Mouse (Mus musculus): ENCODE data around the gene Map1b. TPM values are rescaled to one million over a fixed set of nuclear protein-coding genes. Genes with fewer than 3 reads are reported as not detected.

Map1b gene
- polyA plus RNA-seq, 1 experiment from 2014 or later: 23.4 TPM

DNA sequence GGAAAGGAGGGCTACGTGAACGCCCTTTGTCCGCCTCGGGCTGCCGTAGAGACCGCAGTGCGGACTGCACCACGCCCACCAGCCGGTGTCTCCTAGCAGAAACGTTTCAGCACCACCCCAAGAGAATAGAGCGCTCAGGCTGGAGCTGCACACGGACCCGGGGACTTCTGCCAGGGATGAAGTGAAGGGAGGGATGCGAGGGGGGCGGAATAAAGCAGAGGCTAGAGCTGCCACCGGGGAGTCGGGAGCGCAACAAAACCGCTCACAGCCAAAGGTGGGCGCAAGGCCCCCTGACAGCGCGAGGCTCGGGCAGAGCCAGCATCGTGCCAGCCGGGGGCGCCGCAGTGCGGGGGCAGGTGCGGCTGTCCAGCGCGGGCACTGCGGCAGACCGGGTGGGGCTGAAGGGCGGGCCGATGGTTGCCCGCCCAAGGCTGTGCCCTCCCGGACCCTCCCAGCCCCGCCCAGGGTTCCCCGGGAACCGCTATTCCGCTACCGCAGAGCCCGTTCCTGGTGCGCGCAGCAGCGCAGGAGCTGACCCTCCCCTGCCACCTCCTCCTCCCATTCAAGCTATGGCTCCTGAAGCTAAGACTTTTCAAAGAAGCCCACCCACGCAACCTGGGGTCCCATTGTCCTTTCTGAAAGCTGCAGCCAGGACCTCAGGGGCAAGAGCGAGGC, 1.3 kb downstream of the Map1b start:
- ATAC-seq (replicated peaks; ENCODE audit: low FRiP score, low read depth) (peak; percentile 77), DNase-seq (ENCODE audit: low spot score) (peak; percentile 93)
- H3K9me3 ChIP-seq (replicated peaks; ENCODE audit: low read length): no peaks in the 10 kb centered on the region
- H3K27me3 ChIP-seq (ENCODE audit: insufficient read depth, low read length): no peaks in the 10 kb centered on the region
- WGBS: 1% methylated on average over 38 of the region's 48 CpGs
- H3K27ac ChIP-seq: peak overlapping the region; percentile 60; the same call in 1 of the 2 replicates
- TF ChIP-seq CTCF (IDR thresholded peaks at IDR 0.05; ENCODE audit: low read depth): peak; percentile 31; the same call in 1 of the 2 replicates
- peak overlapping the region; percentile 60 for H3K4me3 ChIP-seq (replicated peaks; ENCODE audit: low read depth, low read length)
- no peaks in the 10 kb centered on the region for H3K36me3 ChIP-seq (ENCODE audit: insufficient read depth, low read length)
- H3K4me1 ChIP-seq (replicated peaks; ENCODE audit: insufficient read depth, low read length): peaks cover 9% of the 10 kb centered on the region; the same call in 1 of the 2 replicates
- peak overlapping the region; percentile 96 for H3K4me2 ChIP-seq (ENCODE audit: low read length)
- H3K9ac ChIP-seq (ENCODE audit: low read depth, low read length): peak overlapping the region; percentile 40; the same call in 1 of the 2 replicates

DNA sequence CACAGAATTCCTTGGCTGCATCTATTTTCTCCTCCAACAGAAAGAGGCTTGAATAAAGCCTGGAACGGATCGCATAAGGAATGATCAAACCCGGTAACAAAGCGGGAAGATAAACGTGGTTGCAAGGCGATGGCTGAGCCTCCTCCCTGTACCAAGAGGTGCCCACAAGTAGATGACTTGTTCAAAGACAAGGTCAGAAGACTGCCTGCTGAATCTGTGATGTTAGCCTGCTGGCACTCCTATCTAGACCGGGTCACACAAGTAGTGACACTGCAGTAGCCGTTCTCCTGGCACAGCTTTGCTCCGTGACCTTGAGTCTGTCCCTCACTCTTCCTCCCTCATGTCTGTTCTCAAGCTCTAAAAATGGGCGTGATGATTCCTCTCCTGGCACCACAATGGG, 2.4 kb downstream of the Map1b start:
- DNase-seq (ENCODE audit: low spot score): peak; percentile 45
- whole genome bisulfite sequencing: 21% methylated on average over 10 of the region's 10 CpGs
- peaks cover 9% of the 10 kb centered on the region; the same call in 1 of the 2 replicates for H3K4me1 ChIP-seq (replicated peaks; ENCODE audit: insufficient read depth, low read length)
- H3K4me2 ChIP-seq (ENCODE audit: low read length): peak overlapping the region; percentile 96
- no peak for TF ChIP-seq CTCF (IDR thresholded peaks at IDR 0.05; ENCODE audit: low read depth)
- H3K4me3 ChIP-seq (replicated peaks; ENCODE audit: low read depth, low read length): no peak overlapping the region
- no peak overlapping the region for H3K9ac ChIP-seq (ENCODE audit: low read depth, low read length)
- ATAC-seq (replicated peaks; ENCODE audit: low FRiP score, low read depth): no peak
- H3K27me3 ChIP-seq (ENCODE audit: insufficient read depth, low read length): no peaks in the 10 kb centered on the region
- H3K36me3 ChIP-seq (ENCODE audit: insufficient read depth, low read length): no peaks in the 10 kb centered on the region
- no peak overlapping the region for H3K27ac ChIP-seq
- no peaks in the 10 kb centered on the region for H3K9me3 ChIP-seq (replicated peaks; ENCODE audit: low read length)

DNA sequence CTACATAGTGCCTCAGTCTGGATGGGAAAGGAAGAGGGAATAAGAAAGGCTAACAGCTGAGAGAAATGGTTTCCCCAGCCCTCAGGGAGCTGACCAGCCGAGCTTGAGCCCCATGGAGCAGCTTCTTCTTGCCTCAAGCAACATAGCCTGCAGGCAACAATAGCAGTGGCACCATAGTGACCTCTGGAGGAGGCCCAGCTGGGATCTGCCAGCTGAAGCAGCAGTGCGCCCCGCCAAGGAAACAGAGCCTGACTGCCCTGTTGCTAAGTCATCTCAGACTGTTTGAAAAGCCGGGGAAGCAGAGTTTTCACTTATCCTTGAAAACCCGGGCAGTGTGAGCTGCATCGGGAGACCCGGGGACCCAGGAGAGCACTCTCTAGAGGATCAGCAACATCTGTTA, 3.2 kb downstream of the Map1b start:
- no peak overlapping the region for H3K4me2 ChIP-seq (ENCODE audit: low read length)
- WGBS: 8% methylated on average over 7 of the region's 7 CpGs

DNA sequence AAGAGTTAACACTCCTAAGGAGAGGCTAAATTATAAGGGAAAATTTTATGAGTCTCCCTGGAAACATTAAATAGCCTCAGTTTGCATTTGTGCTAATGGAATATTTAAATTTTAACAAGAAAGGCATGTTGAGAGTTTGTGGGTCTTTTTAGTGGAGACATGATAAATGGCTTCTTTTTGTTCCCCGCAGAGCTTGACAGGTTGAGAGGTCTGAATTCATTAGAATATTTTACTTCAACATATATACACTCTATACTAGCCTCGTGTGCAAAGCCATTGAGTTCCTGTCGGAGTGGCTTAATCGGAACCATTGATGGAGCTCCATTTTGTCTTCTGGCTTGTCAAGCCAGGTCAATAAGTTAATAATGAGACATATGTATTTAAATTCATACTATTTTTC, 6.4 kb downstream of the Map1b start:
- H3K36me3 ChIP-seq (ENCODE audit: insufficient read depth, low read length): no peaks in the 10 kb centered on the region
- no peak overlapping the region for H3K4me3 ChIP-seq (replicated peaks; ENCODE audit: low read depth, low read length)
- H3K9me3 ChIP-seq (replicated peaks; ENCODE audit: low read length): no peaks in the 10 kb centered on the region
- no peak overlapping the region for H3K27ac ChIP-seq
- DNase-seq (ENCODE audit: low spot score) (no peak), ATAC-seq (replicated peaks; ENCODE audit: low FRiP score, low read depth) (no peak)
- TF ChIP-seq CTCF (IDR thresholded peaks at IDR 0.05; ENCODE audit: low read depth): no peak
- no peaks in the 10 kb centered on the region for H3K27me3 ChIP-seq (ENCODE audit: insufficient read depth, low read length)
- H3K4me1 ChIP-seq (replicated peaks; ENCODE audit: insufficient read depth, low read length): peaks cover under 1% of the 10 kb centered on the region; the same call in 1 of the 2 replicates
- no peak overlapping the region for H3K4me2 ChIP-seq (ENCODE audit: low read length)
- H3K9ac ChIP-seq (ENCODE audit: low read depth, low read length): no peak overlapping the region
- 71% methylated on average over 4 of the region's 4 CpGs for WGBS

More for the DNA sequence above, 3.2 kb downstream of the Map1b start:
- peaks cover 9% of the 10 kb centered on the region; the same call in 1 of the 2 replicates for H3K4me1 ChIP-seq (replicated peaks; ENCODE audit: insufficient read depth, low read length)
- no peak for ATAC-seq (replicated peaks; ENCODE audit: low FRiP score, low read depth)
- H3K9me3 ChIP-seq (replicated peaks; ENCODE audit: low read length): no peaks in the 10 kb centered on the region
- H3K9ac ChIP-seq (ENCODE audit: low read depth, low read length): no peak overlapping the region
- H3K27ac ChIP-seq: no peak overlapping the region
- TF ChIP-seq CTCF (IDR thresholded peaks at IDR 0.05; ENCODE audit: low read depth): peak; percentile 62
- H3K4me3 ChIP-seq (replicated peaks; ENCODE audit: low read depth, low read length): no peak overlapping the region
- no peaks in the 10 kb centered on the region for H3K36me3 ChIP-seq (ENCODE audit: insufficient read depth, low read length)
- DNase-seq (ENCODE audit: low spot score): peak; percentile 80
- no peaks in the 10 kb centered on the region for H3K27me3 ChIP-seq (ENCODE audit: insufficient read depth, low read length)

DNA sequence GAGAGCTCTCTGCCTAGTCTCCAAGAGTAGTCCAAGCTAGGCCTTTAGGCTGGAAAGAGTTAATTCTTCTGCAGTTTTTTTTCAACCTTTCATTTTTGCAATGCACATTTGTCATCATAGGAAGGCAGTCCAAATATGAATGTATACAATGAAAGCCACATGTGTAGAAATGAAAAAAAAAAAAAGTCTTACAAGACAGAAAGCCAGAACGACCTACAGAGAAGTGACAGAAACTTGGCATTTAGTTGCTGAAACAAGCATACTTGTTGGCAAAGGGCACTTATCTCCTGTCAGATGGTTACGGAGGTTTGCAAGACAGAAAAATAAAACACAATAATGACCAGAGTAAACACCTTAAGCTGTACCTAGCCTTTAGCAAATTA, 9.8 kb downstream of the Map1b start:
- no peak for DNase-seq (ENCODE audit: low spot score)
- H3K27ac ChIP-seq: no peak overlapping the region

DNA sequence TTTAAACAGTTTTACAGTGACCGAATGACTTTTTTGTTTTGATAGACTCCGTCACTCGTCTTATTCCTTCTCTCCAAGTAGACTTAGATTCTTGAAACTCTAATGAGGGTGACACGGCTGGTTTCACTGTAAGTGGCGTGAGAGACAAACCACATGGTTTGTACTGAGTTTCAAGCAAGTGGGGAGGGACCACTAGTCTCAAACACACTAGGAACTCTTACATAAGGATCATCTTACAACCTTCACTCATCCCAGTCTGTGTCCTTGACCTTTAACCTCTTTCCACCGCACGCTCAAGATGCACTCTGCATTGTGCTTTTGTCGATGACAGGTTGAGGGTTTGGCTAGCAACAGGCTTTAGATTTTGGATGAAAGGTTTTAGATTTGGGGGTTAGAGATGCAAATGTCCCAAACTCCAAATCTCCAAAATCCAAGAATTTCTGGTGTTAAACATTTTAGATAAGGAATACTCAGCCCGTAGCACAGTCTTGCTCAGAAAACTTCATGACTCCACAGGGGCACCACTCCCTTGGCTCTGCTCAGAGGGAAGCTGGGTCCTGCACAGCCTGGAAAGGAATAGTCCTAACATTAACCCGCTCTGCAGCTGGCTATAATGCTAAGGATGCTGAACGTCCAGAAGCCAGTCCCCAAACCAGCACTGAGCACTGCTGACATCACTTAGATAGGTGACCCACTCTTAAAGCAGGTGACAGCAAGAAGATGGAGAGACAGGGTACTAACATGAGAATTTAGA, 10.3 kb downstream of the Map1b start:
- ATAC-seq (replicated peaks; ENCODE audit: low FRiP score, low read depth) (no peak), DNase-seq (ENCODE audit: low spot score) (no peak)
- Histone ChIP-seq H3K36me3 (ENCODE audit: insufficient read depth, low read length) (no peaks in the 10 kb centered on the region), H3K4me3 (replicated peaks; ENCODE audit: low read depth, low read length) (no peak overlapping the region), H3K9ac (ENCODE audit: low read depth, low read length) (no peak overlapping the region), H3K9me3 (replicated peaks; ENCODE audit: low read length) (no peaks in the 10 kb centered on the region), H3K4me2 (ENCODE audit: low read length) (no peak overlapping the region), H3K4me1 (replicated peaks; ENCODE audit: insufficient read depth, low read length) (0 out of 2 replicates have a peak, but pooled peaks cover 4% of the 10 kb centered on the region), H3K27me3 (ENCODE audit: insufficient read depth, low read length) (no peaks in the 10 kb centered on the region), H3K27ac (no peak overlapping the region)
- 50% methylated on average over 11 of the region's 11 CpGs for WGBS
- no peak for TF ChIP-seq CTCF (IDR thresholded peaks at IDR 0.05; ENCODE audit: low read depth)

More for the DNA sequence above, 9.8 kb downstream of the Map1b start:
- no peaks in the 10 kb centered on the region for H3K9me3 ChIP-seq (replicated peaks; ENCODE audit: low read length)
- H3K4me3 ChIP-seq (replicated peaks; ENCODE audit: low read depth, low read length): no peak overlapping the region
- H3K9ac ChIP-seq (ENCODE audit: low read depth, low read length): no peak overlapping the region
- H3K36me3 ChIP-seq (ENCODE audit: insufficient read depth, low read length): no peaks in the 10 kb centered on the region
- H3K4me1 ChIP-seq (replicated peaks; ENCODE audit: insufficient read depth, low read length): 0 out of 2 replicates have a peak, but pooled peaks cover under 1% of the 10 kb centered on the region
- no peak for TF ChIP-seq CTCF (IDR thresholded peaks at IDR 0.05; ENCODE audit: low read depth)
- WGBS: 41% methylated on average over 2 of the region's 2 CpGs
- no peak overlapping the region for H3K4me2 ChIP-seq (ENCODE audit: low read length)
- H3K27me3 ChIP-seq (ENCODE audit: insufficient read depth, low read length): no peaks in the 10 kb centered on the region
- ATAC-seq (replicated peaks; ENCODE audit: low FRiP score, low read depth): no peak
